Mouse (Mus musculus) retina, adult 2 months (tissue): ENCODE results near the gene Olfr1201.

Experiments used
- DNase-seq: peaks from one replicate; pipeline ENCODE4 v3.0.0-alpha.2; 2012; ENCODE audit warnings: low read depth, low spot score

The Olfr1201 gene

GRCm38 (mm10) chr2:88792736-88793135 is at the start of gene Olfr1201:
TSS of gene Olfr1201 (plus strand) at chr2:88793036.
- no peak for DNase-seq

DNA sequence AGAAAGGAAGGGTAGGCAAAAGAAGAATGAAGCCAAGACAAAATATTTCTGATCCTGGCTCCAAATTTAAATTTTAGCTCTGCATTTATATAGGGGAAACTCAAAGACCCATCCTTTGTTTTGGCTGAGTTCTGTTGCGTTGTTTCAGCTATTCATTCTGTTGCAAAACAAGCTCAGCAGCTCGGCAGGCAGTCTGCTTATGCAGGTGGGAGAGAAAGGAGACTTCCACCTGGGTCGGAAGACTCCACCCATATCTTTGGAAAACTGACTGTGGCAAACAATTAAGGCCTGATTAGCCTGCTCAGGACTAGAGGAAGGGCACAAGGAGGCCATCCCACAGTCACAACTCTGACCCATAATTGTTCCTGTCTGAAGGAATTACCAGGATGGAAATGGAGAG is 49.5 kb upstream of the Olfr1201 start:
- DNase-seq, result no peak

DNA sequence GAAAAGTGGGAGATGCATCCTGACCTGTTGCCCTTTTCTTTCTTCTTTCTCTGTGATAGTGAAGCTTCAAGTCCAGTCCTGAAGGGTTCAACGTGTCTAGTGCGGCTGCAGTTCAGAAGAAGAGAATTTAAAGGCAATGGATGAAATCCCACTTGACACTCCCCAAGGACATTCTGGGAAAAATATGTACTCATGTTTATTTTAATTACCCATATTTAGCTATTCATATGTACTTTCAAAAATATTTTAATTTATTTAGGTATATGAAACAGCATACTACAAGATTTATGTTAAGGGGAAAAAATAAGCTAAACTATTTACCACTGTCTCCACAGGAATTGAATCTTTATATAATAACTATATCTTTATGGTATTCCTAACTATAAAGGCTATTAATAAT is 41.6 kb upstream of the Olfr1201 start, which contains the start of gene Olfr1198:
Gene Olfr1198, minus strand, starts transcription at position 101 of the 400 bp plus-strand sequence.
- DNase-seq, result no peak

- DNase-seq, result no peak
Measured at GRCm38 (mm10) chr2:88760369-88760768, 32.5 kb upstream of the Olfr1201 start, which contains the start of gene Olfr1199. TSS of gene Olfr1199 (minus strand) at chr2:88760469.

DNA sequence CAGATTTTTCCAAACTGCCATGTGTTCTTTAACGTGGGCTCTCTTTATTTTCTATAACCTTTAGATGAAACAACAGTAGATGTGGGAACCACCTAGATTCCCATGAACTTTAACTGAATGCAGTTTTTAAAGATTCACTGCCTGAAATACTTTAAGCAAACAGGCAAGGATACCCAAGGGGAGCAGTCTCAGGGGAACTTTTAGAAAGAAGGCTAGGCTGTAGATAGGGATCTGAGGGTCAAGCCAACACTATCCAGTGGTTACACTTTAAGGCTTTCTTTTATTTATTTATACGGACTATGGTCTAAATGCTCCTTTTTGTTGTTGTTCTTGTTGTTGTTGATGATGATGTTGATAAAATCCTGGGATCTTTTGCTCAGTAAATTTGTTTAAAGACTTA is 22.4 kb upstream of the Olfr1201 start, which contains the start of gene Olfr1200:
Gene Olfr1200, minus strand, starts transcription at position 101 of the 400 bp plus-strand sequence.
- no peak for DNase-seq

DNA sequence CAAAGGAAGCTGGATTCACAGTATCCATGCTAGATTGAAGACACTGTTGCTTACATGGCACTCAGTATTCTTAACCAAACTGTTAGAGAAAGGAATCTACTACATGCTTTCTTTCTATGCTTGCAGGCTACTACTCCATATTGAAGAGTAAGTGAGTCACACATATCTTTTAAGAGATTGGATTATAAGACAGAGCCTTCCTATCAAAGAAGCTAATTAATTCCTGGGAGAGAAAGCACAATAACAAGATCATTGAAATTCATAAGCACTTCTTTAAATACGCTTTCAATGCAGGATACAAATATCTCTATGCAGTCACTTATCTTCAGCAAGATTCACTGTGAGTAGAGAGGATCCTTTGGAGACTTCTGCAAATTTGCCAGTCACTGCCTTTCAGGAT is 21.4 kb downstream of the Olfr1201 start, which contains the start of gene Olfr1202:
Gene Olfr1202, plus strand, starts transcription at position 301 of the 400 bp plus-strand sequence.
- DNase-seq, result no peak

- DNase-seq, result no peak
Measured at GRCm38 (mm10) chr2:88829437-88829836, 36.6 kb downstream of the Olfr1201 start, which contains the start of gene Olfr1205. TSS of gene Olfr1205 (plus strand) at chr2:88829737.

DNA sequence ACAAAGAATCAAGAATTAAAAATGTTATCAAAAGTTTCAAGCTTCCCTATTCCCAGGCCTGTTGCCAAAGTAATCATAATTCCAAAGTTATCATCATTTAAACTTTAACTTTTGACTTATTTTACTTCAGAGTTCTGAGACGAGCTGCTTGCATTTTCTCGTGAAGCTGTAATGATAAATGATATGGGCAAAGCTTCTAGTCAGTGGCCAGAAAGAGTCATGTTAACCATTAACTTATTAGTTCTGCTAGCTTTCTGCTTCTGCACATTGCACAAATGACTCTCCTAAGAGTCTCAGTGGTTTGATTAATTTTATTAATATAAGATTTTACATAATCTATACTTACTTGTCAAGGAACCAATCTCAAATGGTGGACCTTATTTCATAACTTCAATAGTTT is 45.6 kb downstream of the Olfr1201 start:
- DNase-seq, result no peak
